Mouse (Mus musculus) frontal cortex, postnatal 36 days (tissue): ENCODE measurements at regions not wholly inside any gene's neighbourhood (a gene's known extent, or its start where the extent isn't known, plus 50 kb on each side); places are given as distances from the start of the nearest gene placed in this dataset.

Experiments
- DNase-seq, 2 experiments: peaks; one replicate each; pipeline ENCODE4 v3.0.0; 2022; ENCODE audit warnings: low spot score in 2 of 2

DNA sequence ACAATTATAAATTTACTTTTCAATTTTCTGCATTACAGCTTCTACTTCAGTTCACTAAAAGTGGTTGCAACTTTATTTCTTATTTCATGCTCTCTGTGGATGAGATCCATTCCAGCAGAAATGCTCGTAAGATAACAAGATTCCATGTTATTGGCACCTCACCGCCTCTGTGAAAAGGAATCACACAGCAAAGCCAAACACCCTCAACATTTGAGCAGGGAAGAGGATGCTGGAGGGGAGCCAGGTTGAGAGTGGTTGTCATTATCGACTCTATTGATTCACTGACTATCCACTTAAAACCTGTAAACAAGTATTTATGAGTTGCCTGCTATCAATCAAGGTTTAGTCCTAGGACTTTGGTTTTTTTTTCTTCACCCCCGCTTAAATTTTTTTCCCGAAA is 261.1 kb upstream of the Ccdc54 start:
- DNase-seq: no peak

DNA sequence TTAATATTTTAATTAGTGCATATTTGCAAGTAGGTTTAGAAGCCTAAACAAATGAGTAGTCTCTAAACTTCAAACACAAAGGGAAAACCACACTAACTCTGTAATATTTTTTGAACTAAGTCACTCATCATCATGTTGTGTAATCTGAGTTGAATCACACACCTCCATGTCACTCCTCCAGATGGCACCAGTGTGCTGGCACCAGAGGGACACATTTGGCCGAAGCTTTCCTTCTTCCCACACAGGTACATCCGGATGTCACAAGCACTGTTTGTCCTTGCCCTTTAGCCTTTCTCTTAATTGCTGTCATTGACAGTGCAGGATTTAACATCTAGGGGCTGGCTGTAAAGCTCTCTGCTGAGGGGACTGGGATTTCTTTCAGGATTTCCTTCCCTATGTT is 256.7 kb upstream of the Ccdc54 start:
- peak; percentile 21 to 35 for DNase-seq

DNA sequence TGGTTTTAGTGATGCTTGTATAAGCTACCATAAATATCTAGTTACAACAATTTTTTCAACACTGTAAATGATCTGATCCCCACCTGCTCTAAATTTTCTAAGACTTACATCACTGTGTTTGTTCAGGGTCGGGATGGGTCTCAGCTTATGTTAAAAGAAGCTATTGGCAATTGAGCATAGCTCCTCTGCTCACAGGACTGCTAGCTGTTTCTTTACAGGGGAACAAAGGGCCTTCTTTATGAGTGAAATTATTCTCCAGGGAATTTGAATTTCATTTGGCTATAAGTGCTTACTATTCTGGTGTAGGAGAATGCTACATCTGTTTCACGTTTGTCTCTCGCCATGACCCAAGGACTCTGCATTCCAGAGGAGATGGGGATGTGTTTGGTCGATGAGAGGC is 255.6 kb upstream of the Ccdc54 start:
- DNase-seq: no peak

DNA sequence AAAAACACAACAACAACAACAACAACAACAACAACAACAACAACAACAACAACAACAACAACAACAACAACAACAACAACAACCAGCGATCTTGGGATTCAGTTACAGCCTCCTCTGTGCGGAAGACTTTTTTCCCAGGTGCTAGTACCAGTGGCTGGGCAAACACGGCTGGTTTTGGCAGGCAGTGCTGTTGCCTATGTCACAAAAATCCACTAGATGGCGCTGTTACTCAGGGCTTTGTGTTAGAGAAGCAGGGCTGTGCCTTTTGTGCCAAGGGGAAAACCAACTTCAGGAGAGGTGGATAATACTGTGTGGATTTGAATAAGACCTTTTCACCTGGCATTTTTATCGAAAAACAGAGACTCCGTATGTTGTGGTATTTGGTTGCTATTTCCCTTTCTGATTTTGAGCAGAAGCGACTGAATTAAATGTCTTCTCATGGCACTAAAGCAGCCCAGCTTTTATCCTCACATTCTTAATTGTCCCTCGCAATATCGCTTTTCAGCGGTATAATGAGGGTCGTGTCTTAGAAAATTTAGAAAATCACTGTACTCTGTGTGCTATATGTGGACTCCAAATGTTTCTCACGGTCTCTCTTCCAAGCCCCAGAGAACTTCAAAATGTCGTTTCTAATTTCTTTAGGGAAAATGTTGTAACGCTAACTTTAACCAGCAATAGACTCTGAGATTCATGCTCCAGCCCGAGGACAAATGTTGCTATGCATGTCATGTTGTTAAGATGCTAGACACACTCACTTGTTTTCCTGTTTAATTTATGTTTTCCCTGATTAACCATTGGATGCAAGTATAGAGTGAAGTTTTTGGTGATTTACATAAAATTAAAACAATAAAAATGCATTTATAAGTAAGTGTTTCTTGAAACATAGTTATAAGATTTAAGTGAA is 251.0 kb upstream of the Ccdc54 start:
- DNase-seq: peak; percentile 77 to 87

DNA sequence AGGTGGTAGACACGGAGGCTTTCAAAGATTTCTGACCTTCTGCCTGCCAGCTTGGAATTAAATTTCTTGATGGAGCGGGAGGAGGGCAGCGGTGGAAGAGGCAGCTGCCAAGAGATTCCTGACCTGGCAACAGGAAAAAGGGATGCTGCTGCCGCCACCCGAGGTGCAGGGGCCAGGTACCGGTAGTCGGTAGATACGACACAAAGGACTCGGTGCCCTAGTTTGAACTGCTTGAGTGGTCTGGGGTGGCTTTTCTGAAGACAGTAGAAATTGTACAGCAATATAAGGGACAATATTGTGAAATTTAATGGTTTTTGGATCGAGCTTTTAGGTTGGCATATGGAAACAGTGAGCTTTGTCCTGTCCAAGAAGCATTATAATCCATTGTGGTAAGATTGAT is 250.3 kb upstream of the Ccdc54 start:
- peak in 1 of 2 experiments; percentile 11 for DNase-seq

DNA sequence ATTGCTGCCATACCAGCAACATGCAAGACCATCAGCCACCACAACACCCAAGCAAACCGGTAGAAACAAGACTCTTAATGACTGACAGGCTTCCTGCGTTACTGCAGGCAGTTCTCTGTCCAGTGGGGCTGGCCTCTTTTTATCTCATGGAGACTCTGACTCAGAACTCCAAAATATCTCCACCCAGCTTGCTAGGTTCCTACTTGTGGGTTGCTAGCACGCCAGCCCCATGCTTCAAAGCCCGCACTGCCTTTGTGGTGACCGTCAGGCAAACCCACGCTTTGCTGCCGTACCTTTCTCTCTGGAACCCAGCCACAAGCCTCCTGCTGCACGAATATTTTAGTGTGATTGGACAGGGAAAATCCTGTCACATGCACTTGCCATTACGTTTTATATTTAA is 248.7 kb upstream of the Ccdc54 start:
- DNase-seq: peak in 1 of 2 experiments; percentile 25

DNA sequence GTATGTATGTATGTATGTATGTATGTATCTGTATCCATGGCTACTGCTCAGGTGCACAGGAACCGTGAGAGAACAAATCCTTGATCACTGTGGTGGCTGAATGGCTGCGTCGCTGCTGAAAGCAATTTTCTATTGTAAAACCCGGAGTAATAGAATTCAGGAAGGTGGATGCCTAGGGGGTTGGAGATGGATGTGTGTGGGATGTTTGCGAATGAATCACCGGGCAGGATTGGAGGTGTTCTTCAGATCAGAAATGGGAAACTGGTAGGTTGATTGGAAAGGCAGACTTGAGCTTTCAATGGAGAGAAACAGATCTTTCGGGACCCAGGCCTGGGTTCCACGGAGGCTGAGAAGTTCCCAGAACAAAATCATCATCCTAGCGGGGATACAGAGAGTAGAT is 246.5 kb upstream of the Ccdc54 start:
- no peak for DNase-seq

DNA sequence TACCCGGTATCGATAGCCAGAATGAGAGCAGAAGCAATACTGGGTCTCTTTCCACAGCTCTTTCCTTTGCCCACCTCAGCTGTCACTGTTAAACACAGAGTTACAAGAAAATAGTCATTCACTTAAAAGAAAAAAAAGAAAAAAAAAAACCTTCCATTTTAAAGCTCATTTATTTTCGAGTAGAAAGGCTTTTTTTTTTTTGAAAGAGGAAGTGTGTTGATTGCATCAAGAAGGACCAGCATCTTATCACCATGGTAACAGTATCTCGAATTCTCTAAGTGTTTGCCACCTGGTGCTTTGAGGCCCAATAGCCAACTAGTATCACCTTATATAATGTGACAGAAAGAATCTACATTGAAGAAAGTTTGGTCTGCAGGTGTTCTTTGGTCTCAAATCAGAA is 245.5 kb upstream of the Ccdc54 start:
- DNase-seq: no peak

DNA sequence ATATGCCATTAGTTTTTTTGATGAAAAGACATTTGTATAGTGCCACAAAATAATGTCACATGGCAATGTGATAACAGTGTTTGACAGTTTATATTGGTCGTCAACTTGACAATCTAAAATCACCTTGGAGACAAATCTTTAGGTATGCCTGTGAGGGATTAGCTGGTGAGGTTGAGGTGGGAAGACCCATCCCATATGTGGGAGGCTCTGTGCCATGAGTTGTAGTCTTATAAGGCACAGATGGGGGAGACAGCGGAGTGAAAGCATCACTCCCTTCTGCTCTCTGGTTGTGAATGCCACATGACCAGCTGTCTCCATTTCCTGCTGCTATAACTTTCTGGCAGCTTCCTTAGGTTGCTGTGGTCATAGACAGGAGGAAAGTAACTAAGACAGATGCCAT is 242.4 kb upstream of the Ccdc54 start:
- DNase-seq: no peak

DNA sequence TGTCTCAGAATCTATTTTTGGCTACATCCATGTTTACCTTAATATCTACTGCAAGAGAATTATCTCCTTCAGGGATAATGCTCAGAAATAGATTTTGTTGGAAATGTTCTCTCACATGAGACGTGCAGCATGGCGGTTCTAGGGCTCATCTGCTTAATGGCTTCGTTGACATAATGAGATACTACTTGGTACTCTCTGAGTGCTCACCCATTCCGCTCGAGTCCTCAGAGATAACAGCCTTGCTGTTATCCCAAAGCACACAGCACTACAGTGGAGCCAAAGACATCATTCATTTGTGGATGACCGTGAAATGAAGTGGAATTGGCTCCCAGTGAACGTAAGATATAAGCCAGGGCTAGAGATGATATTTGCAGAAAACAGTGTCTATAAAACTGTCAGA is 231.4 kb upstream of the Ccdc54 start:
- no peak for DNase-seq

DNA sequence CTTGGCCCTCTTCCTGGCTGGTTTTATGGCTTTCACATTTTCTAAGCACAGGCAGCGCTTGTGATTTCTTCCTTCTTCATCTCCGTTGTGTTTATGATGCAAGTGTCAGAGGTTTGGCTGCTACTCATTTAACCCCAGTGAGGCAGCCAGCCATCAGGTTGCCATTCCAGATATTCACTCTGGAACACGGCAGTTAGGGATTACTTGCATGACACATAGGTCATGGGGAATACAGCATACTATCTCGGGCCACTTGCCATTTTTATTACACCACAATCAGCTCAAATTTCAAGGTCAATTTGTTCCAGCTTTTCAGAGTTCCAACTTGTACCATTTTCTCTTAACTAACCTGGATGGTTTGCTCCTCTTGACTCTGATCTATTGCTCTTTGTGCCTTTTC is 223.7 kb upstream of the Ccdc54 start:
- no peak for DNase-seq

DNA sequence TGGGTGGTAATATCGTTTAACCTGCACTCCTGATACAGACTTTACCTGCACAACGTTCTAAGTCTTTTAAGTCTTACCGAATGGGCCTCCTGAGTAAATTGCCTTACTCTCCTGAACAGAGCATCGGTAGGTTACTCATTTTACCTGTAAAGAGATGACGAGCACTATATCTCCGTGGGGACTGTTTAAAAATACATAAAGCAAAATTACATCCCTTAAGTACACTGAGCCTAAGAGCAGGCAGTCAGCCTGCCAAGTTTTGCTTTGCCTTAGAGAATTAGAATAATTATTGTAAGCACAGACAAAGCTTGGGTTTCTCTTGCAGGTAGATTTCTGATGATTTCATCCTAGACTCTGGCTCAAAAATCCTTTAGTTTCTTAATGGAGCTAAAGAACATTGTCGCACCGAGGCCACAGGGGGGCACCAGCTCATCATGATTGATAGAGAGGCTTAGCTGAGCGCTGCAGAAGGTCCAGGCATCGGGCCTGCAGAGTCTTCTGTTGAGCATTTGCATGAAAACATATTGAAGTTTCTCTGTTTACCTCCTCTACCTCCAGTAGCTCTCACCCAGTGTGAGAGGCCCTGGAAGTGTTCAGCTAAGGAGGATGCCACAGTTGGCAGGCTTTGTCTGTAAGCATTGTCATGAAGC is 208.3 kb upstream of the Ccdc54 start:
- peak; percentile 65 to 67 for DNase-seq

DNA sequence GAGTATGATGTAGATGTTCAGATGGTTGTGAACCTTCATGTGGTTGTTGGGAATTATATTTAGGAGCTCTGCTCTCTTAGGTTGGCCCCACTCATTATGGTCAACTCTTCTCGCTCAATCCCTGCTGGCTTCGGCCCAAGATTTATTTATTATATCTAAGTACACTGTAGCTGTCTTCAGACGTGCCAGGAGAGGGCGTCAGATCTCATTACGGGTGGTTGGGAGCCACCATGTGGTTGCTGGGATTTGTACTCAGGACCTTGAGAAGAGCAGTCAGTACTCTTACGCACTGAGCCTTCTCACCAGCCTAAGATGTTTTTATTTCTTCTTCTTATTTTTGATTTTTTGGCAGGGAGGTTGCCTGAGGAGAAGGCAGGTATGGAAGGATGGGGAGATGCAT is 207.1 kb upstream of the Ccdc54 start:
- DNase-seq: no peak

DNA sequence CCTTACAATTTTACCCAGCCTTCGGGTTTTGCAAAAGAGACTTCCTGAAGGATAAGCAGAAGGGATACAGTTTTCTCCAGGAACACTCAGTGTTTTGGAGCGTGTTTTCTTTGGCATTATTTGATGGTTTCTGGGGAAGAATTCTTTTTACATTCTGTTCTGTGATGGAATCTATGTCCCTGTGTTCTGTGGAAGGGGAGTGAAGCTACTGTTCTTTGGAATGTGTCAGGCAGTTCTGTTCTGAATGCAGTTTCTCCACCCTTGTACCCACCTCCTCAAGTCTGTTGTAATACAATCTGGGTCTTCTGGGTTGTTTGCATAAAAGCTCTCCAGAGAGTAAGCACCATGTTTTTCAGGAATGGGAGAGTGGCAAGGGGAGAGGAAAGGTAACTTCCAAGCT is 202.0 kb upstream of the Ccdc54 start:
- DNase-seq: no peak

DNA sequence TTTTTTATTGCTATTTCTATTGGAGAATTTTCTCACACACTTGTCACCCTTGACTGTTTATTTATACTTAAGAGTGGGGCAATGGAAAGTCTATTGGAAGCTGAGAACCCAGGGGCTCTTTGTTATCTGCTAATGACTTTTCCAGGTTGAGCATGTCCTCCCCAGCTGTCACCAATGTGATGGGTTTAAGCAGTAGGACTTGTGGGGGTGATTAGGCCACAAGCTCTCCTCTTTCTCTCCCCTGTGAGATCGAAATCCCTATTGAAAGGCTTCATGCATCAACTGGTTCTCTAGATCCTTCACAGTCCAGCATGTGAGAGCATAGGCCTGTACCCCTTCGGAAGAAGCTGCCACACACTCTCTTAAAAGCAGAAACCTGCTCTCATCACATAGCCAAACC is 201.6 kb upstream of the Ccdc54 start:
- no peak for DNase-seq

DNA sequence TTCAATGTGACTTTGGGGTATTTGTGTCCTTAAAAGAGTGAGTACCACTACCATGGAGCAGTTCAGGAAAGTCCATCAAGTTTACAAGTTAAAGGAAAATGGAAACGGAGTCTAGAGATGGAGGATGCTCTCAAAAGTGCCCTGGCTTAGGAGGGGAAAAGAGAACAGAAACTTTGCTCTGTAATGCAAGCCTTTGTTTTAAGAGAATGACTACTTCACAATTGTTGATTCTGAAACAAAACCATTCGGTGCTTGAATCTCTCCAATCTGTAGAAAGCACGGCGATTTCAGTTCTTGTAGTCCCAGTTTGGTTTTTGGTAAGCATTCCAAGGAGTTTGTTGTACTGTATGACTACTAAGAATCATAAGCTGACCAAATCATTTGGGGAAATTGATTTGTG is 197.7 kb upstream of the Ccdc54 start:
- DNase-seq: no peak

DNA sequence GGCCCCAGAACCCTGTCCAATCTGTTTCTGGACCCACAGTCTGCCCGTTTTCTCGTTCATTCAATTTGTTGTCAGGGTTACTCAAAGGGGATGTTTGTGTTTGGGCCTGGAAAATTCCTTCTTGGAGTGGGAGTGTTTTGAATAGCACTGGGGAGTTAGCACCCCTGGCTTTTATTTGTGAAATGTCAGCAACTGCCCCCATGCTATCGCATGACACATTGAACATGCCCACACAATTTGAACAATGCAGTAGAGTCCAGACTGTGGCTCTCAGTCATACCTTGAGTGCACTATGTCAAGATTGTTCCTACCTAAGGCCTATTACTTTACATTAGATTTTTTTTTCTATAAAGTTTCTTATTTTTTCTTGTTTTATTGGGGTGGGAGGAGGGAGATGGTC is 195.2 kb upstream of the Ccdc54 start:
- DNase-seq: no peak

DNA sequence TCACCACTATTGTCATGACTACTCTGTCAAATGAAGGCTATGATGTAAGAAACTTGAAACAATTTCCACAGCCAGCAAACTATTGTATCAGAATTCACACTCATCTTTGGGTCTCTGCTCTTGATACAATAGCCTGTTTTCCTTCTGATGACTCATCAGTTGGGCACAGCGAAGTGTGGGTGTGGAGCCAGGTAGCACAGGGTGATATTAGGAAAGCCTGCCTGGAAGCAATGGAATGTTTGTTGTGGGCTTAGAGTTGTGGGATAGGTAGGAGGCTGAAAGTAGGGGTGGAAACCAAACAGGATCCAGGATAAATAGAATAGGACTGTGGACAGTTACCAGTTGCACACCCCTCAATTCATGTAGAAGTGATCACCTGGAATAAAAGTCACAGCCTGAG is 194.4 kb upstream of the Ccdc54 start:
- DNase-seq: no peak

DNA sequence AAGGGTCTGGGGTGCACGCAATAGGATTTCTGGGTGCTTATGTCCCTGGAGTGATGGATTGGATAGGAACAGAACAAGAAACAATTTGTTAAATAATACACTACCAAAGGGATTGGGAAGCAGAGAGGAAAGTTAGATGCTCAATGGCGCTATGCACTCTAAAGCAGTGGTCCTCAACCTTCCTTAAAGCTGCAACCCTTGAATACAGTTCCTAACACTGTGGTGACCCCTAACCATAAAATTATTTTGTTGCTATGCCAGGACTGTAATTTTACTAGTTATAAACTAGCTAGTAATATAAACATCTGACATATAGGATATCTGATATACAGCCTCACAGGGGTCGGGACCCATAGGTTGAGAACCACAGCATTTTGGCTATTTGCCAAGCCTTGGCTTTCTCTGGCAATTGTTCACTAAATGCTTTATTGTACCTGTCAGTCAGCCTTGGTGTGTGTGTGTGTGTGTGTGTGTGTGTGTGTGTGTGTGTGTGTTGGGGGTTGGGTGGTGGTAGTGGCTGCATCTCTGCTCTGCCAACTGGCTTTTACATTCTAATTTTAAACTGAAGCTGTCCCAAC is 193.8 kb upstream of the Ccdc54 start:
- DNase-seq: no peak

DNA sequence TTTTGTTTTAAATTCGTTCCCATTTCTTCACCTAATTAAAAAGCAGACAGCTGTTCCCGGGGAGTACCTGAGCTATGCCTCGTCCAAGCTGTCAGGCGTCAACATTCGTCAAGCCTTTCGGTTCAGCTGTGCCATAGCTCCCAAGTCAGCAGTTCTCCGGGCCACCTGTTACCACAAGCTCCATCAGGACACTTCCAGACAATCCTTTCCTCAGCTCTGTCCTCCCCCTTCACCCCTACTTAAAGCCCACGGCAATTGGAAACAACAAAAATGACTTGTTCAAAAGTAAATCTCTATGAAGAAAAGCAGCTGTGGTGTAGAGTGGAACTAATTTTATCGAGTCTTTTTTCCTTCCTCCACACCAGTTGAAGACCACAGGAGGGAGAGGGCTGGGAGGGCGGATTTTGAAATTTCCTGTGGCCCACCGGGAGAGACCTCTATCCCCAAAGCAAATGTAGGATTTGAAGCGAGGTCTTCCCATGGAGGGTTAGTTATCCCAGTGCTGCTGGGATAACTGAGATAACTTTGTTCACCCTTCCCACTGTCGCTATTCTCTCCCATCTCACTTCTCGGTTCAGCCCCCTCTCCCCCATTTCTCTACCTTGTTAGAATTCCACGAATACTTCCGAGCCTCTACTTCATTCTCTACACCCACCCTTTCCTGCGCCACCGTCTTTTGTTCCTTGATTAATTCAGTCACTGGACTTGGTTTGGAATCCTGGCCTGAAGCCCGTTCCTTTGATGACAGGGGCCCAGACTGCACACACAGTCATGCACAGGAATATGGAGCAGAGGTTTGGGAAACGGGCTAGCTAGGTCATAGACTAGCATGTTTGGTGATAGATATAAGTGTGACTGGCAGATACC is 193.1 kb upstream of the Ccdc54 start:
- no peak for DNase-seq

DNA sequence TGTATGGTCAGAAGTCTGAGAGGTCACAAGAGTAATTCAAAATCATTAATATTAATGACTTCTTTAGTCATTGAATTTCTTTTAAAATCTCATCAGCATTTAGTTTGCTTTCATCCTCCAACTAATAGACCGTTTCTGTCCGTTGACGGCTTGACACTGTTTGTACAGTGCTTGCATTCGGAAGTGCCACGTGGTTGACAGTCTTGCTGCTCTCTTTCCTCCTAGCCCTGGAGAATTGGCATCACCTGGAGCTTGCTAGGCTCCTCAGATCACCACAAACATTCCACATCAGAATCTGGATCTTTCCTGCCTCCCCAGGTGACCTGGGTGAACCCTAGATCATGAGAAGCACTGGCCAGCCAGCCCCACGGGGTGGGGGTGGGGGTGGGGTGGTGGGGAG is 192.3 kb upstream of the Ccdc54 start:
- no peak for DNase-seq
